Mouse (Mus musculus): ENCODE measurements around the gene Casz1.

Gene Casz1

GRCm38 (mm10) chr4:148805161-148805810 is 1.1 kb downstream of the Casz1 start:
- peaks cover 39% of the 10 kb centered on the region for H3K4me1 ChIP-seq (replicated peaks; ENCODE audit: low read depth, low read length)
- TF ChIP-seq CTCF (conservative IDR thresholded peaks at IDR 0.05; ENCODE audit: low read length) (no peak), POU5F1 (IDR thresholded peaks at IDR 0.05; ENCODE audit: borderline replicate concordance, low read length) (no peak)
- H3K4me3 ChIP-seq (replicated peaks; ENCODE audit: low read length) = peak overlapping the region; percentile 90
- no peaks in the 10 kb centered on the region for H3K9me3 ChIP-seq (ENCODE audit: low read length)
- H3K36me3 ChIP-seq (ENCODE audit: insufficient read depth, low read length) = no peaks in the 10 kb centered on the region
- peaks cover 74% of the 10 kb centered on the region for H3K27me3 ChIP-seq (ENCODE audit: insufficient read depth, low read length)

- Histone ChIP-seq H3K36me3 (ENCODE audit: insufficient read depth, low read length) (no peaks in the 10 kb centered on the region), H3K4me3 (replicated peaks; ENCODE audit: low read length) (peak overlapping the region; percentile 90), H3K27me3 (ENCODE audit: insufficient read depth, low read length) (peaks cover 82% of the 10 kb centered on the region), H3K4me1 (replicated peaks; ENCODE audit: low read depth, low read length) (peaks cover 33% of the 10 kb centered on the region), H3K9me3 (ENCODE audit: low read length) (no peaks in the 10 kb centered on the region)
- TF ChIP-seq NANOG (IDR thresholded peaks at IDR 0.05; ENCODE audit: borderline replicate concordance, low read length) (no peak), CTCF (conservative IDR thresholded peaks at IDR 0.05; ENCODE audit: low read length) (no peak), POU5F1 (IDR thresholded peaks at IDR 0.05; ENCODE audit: borderline replicate concordance, low read length) (no peak)
Measured at GRCm38 (mm10) chr4:148805811-148806747, 1.9 kb downstream of the Casz1 start.

- H3K27me3 ChIP-seq (ENCODE audit: insufficient read depth, low read length) = peaks cover 79% of the 10 kb centered on the region
- no peaks in the 10 kb centered on the region for H3K9me3 ChIP-seq (ENCODE audit: low read length)
- peaks cover 33% of the 10 kb centered on the region for H3K4me1 ChIP-seq (replicated peaks; ENCODE audit: low read depth, low read length)
- no peaks in the 10 kb centered on the region for H3K36me3 ChIP-seq (ENCODE audit: insufficient read depth, low read length)
- peak overlapping the region; percentile 90 for H3K4me3 ChIP-seq (replicated peaks; ENCODE audit: low read length)
- TF ChIP-seq POU5F1 (IDR thresholded peaks at IDR 0.05; ENCODE audit: borderline replicate concordance, low read length) = no peak
- no peak for TF ChIP-seq CTCF (conservative IDR thresholded peaks at IDR 0.05; ENCODE audit: low read length)
- no peak for TF ChIP-seq NANOG (IDR thresholded peaks at IDR 0.05; ENCODE audit: borderline replicate concordance, low read length)
Measured at GRCm38 (mm10) chr4:148806836-148807235, 2.6 kb downstream of the Casz1 start.

GRCm38 (mm10) chr4:148807397-148807796 is 3.2 kb downstream of the Casz1 start:
- Histone ChIP-seq H3K4me1 (replicated peaks; ENCODE audit: low read depth, low read length) (peaks cover 33% of the 10 kb centered on the region), H3K27me3 (ENCODE audit: insufficient read depth, low read length) (peaks cover 75% of the 10 kb centered on the region), H3K36me3 (ENCODE audit: insufficient read depth, low read length) (no peaks in the 10 kb centered on the region), H3K9me3 (ENCODE audit: low read length) (no peaks in the 10 kb centered on the region), H3K4me3 (replicated peaks; ENCODE audit: low read length) (peak overlapping the region; percentile 90)
- TF ChIP-seq NANOG (IDR thresholded peaks at IDR 0.05; ENCODE audit: borderline replicate concordance, low read length) (no peak), CTCF (conservative IDR thresholded peaks at IDR 0.05; ENCODE audit: low read length) (no peak), POU5F1 (IDR thresholded peaks at IDR 0.05; ENCODE audit: borderline replicate concordance, low read length) (no peak)

GRCm38 (mm10) chr4:148808839-148809238 is 4.6 kb downstream of the Casz1 start:
- Histone ChIP-seq H3K27me3 (ENCODE audit: insufficient read depth, low read length) (peaks cover 63% of the 10 kb centered on the region), H3K4me3 (replicated peaks; ENCODE audit: low read length) (no peak overlapping the region), H3K36me3 (ENCODE audit: insufficient read depth, low read length) (no peaks in the 10 kb centered on the region), H3K4me1 (replicated peaks; ENCODE audit: low read depth, low read length) (peaks cover 25% of the 10 kb centered on the region), H3K9me3 (ENCODE audit: low read length) (no peaks in the 10 kb centered on the region)
- TF ChIP-seq CTCF (conservative IDR thresholded peaks at IDR 0.05; ENCODE audit: low read length) = no peak
- TF ChIP-seq NANOG (IDR thresholded peaks at IDR 0.05; ENCODE audit: borderline replicate concordance, low read length) = no peak
- TF ChIP-seq POU5F1 (IDR thresholded peaks at IDR 0.05; ENCODE audit: borderline replicate concordance, low read length) = no peak

- no peaks in the 10 kb centered on the region for H3K9me3 ChIP-seq (ENCODE audit: low read length)
- H3K4me3 ChIP-seq (replicated peaks; ENCODE audit: low read length) = no peak overlapping the region
- H3K4me1 ChIP-seq (replicated peaks; ENCODE audit: low read depth, low read length) = peaks cover 20% of the 10 kb centered on the region
- H3K36me3 ChIP-seq (ENCODE audit: insufficient read depth, low read length) = no peaks in the 10 kb centered on the region
- no peak for TF ChIP-seq CTCF (conservative IDR thresholded peaks at IDR 0.05; ENCODE audit: low read length)
- no peak for TF ChIP-seq POU5F1 (IDR thresholded peaks at IDR 0.05; ENCODE audit: borderline replicate concordance, low read length)
- TF ChIP-seq NANOG (IDR thresholded peaks at IDR 0.05; ENCODE audit: borderline replicate concordance, low read length) = no peak
- peaks cover 47% of the 10 kb centered on the region for H3K27me3 ChIP-seq (ENCODE audit: insufficient read depth, low read length)
Measured at GRCm38 (mm10) chr4:148810706-148811105, 6.5 kb downstream of the Casz1 start.

- H3K4me1 ChIP-seq (replicated peaks; ENCODE audit: low read depth, low read length) = peaks cover 22% of the 10 kb centered on the region
- TF ChIP-seq POU5F1 (IDR thresholded peaks at IDR 0.05; ENCODE audit: borderline replicate concordance, low read length) (no peak), CTCF (conservative IDR thresholded peaks at IDR 0.05; ENCODE audit: low read length) (no peak), NANOG (IDR thresholded peaks at IDR 0.05; ENCODE audit: borderline replicate concordance, low read length) (no peak)
- no peak overlapping the region for H3K4me3 ChIP-seq (replicated peaks; ENCODE audit: low read length)
- peaks cover 36% of the 10 kb centered on the region for H3K27me3 ChIP-seq (ENCODE audit: insufficient read depth, low read length)
- no peaks in the 10 kb centered on the region for H3K9me3 ChIP-seq (ENCODE audit: low read length)
- H3K36me3 ChIP-seq (ENCODE audit: insufficient read depth, low read length) = no peaks in the 10 kb centered on the region
Measured at GRCm38 (mm10) chr4:148811940-148812339, 7.7 kb downstream of the Casz1 start.

GRCm38 (mm10) chr4:148813247-148813646 is 9.0 kb downstream of the Casz1 start:
- H3K9me3 ChIP-seq (ENCODE audit: low read length) = no peaks in the 10 kb centered on the region
- no peaks in the 10 kb centered on the region for H3K36me3 ChIP-seq (ENCODE audit: insufficient read depth, low read length)
- peaks cover 26% of the 10 kb centered on the region for H3K4me1 ChIP-seq (replicated peaks; ENCODE audit: low read depth, low read length)
- no peak overlapping the region for H3K4me3 ChIP-seq (replicated peaks; ENCODE audit: low read length)
- no peak for TF ChIP-seq CTCF (conservative IDR thresholded peaks at IDR 0.05; ENCODE audit: low read length)
- TF ChIP-seq POU5F1 (IDR thresholded peaks at IDR 0.05; ENCODE audit: borderline replicate concordance, low read length) = no peak
- no peak for TF ChIP-seq NANOG (IDR thresholded peaks at IDR 0.05; ENCODE audit: borderline replicate concordance, low read length)
- peaks cover 27% of the 10 kb centered on the region for H3K27me3 ChIP-seq (ENCODE audit: insufficient read depth, low read length)

Measured in E14TG2a.4 (cell line).